Mouse (Mus musculus) G1E-ER4 (cell line): ENCODE data around the gene Luc7l3. TPM values are rescaled to one million over a fixed set of nuclear protein-coding genes. Genes with fewer than 3 reads are reported as not detected.

Experiments used
- GATA1 ChIP-seq: IDR thresholded peaks from one replicate; pipeline ENCODE4 v1.8.0; 2012; ENCODE audit warnings: low read length, inconsistent platforms
- polyA plus RNA-seq: library from polyadenylated mRNA; stranded (reverse); fragments of >175 nt; gene quantifications from 2 replicates; pipeline ENCODE4 v1.2.3, GENCODE M21; 2012

The Luc7l3 gene
- polyA plus RNA-seq, 1 experiment, result 34.4 TPM

DNA sequence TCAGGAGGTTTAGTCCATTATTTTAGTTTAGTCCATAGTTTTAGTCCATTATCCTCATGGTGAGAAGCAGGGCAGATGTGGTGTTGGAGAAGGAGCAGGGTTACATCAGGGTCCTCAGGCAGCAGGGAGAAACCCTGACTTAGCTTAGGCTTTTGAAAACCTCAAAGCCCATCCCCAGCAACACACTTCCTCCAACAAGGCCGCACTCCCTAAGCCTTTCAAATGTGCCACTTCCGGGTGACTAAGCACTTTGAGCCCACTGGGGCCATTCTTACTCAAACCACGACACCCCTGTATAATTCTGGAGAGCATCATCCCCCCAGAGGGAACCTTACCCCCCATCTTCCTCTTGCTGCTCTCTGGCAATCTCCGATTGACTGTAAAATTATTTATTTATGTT, 62.0 kb downstream of the Luc7l3 start:
- no peak for TF ChIP-seq GATA1

DNA sequence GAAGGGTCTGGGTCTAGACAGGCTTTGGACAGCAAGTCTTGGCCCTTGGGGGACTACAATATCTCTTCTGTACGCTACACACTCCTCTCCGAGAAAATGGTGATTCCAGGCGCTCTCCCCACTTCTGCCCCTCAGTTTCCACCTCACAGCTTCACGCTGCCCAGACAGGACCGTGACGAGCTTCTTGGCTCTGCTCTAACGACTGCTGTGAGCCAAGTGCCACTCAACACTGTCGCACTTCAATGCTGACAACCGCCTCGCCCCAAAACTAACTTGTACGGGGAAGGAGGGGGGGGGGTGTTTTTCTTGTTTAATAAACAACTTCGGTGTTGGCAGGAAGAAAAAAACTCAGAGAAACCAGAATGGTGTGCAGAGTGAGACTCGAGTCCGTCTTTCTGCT, 63.8 kb downstream of the Luc7l3 start:
- TF ChIP-seq GATA1, result no peak

DNA sequence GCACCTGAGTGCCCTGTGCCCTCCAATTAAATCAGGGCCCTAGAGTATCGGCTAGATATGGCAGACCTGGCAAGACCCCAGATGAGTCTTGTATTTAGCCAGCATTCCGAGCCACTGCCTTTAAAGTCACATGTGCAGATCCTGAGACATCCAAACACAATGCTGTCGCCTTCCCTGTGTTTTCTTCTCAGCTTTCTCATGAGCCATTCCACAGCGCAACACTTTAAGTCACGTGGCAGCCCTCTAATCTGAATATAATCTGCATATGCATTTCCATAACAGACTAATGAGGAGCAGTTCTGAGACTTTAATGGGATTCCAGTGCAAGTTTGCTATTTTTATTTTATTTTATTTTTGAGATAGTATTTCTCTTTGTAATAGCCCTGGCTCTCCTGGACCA, 66.1 kb downstream of the Luc7l3 start:
- no peak for TF ChIP-seq GATA1

DNA sequence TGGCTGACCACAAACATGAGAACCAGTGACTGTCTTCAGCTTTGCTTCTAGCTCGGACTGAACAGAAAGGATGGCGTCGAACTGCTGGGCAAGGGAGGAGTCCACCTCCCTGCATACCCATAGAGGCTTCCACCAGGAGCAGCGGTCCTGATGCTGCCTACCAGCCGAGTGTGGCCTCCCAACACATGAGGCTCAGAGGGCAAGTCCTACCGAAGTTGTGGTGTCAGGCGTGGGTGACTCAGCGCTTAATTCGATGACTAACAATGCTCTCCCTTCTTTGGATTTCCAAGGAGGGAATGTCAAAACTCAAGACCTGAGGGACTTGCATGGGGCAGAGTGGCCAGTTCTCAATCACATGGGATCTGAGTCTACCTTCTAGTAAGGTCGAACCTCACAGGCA, 68.1 kb downstream of the Luc7l3 start:
- no peak for TF ChIP-seq GATA1

DNA sequence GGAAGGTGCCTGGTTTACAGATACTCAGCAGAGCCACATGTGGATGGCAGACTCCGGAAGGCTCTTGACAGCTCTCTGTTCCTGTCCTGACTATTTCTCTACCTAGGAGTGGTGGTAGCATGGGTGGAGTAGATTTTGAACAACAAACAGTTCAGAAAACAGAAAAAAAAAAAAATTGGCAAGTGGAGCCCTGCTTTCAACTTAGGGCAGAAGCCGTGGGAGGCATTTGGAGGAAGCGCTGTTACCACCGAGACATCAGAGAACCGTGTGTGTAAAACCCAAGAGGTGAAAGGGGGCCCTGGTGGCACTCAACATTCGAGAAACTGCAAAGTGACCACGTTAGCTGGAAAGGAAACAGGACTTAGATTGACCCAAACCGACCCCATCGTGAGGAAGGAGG, 68.6 kb downstream of the Luc7l3 start:
- no peak for TF ChIP-seq GATA1

DNA sequence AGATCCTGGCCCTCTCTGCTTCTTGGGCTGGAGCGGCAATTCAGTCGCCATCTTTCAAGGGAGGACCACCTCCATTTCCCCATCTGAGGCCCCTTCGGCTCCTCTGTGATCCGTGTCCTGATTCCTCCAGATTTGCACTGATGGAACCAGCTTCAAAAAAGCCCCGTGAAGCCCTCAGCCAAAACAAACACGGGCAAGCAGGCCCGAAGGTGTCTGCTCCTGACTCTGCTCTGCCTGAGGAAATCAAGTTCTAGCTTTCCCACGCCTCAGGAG, 75.1 kb downstream of the Luc7l3 start:
- TF ChIP-seq GATA1, result no peak

DNA sequence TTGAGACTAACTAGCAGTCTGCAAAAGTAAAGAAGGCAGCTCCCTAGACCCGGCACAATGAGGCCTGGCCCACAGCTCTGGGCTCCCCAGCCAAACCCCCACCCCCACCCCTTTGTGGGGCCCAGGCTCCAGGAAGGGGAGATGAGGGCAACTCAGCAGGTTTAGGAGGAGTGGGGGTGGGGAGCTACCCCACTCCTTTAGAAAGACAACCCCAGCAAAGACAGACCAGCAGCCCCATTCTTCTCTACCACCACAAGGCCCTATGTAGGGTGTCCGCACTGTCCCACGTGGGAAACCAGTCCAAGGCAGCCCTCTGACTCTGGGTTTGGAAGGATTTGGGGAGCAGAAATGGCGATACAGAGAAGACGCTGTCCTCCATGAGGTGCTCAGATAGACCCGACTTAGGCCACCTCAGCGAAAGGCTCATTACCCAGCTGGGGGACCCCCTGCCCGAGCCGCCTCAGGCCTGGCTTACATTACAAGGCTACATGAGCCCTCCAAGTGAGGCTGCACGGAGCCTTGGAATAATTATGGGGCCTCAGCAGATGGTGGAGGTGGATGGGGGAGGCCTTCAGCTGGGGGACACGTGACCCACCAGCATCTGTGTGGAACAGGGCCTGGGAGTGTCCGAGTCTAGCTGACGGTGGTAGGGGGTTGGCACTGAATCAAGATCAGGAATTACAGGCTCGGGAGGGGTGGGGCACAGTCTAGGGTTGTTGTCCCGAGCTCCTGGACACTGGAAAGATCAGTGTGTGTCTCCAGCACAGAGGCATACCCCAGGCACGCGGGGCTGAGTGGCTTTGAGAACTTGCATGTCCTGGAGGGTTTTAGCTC, 75.6 kb downstream of the Luc7l3 start, which contains the start of gene Wfikkn2:
Gene Wfikkn2 (minus strand): TSS at position 51 of the 834 bp plus-strand sequence.
- no peak for TF ChIP-seq GATA1

DNA sequence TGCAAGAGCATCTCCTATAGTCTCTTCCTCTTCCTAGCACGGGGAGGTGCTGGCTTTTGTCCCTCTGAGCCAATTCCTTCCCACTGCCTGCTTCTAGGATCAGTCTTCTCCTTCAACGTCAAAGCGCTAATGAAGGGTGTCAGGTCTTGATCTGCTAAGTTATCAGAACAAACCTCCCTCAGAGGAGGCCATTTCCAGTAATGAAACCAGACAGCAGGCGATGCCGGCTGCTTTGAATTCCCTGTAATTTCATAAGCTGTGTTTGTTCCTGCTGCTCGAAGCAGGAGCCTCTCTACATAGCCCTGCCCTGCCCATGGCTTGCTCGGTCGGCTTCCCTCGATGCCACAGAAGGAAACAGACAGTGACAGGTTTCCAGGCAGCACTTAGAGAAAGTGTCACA, 77.4 kb downstream of the Luc7l3 start:
- TF ChIP-seq GATA1, result no peak

DNA sequence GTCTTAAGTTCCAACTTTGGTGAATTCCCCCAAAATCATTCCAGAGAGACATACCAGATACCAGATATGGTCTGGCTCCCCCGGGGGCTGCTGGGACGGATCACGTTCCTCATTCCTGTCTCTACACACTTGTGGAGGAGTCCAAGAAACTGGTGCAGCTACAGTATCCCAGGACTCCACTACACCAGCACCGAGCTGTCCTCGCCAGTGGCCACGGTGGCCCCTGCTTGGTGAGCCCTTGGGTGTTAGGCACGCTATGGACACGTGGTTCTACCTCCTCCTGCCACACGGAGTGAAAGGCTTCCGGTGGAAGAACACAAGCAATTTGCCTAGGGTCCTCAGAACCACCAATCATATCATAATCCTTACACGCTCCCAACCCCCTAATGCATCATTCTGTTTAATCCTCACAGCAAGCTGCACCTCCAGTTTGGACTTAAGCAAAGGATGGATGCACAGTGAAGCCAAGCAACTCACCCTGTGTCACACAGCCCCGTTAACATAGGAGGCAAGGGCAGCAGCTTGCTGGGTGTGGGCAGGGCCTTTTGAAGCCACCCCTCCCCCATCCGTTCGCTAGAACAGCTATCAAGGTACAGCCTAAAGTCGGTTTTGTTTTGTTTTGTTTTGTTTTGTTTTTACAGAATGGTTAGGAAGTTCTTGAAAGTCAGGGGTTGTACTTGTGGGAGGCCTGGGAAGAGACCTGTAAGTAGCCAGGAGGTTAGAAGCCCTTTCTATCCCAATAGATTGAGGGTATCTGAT, 78.2 kb downstream of the Luc7l3 start:
- no peak for TF ChIP-seq GATA1

DNA sequence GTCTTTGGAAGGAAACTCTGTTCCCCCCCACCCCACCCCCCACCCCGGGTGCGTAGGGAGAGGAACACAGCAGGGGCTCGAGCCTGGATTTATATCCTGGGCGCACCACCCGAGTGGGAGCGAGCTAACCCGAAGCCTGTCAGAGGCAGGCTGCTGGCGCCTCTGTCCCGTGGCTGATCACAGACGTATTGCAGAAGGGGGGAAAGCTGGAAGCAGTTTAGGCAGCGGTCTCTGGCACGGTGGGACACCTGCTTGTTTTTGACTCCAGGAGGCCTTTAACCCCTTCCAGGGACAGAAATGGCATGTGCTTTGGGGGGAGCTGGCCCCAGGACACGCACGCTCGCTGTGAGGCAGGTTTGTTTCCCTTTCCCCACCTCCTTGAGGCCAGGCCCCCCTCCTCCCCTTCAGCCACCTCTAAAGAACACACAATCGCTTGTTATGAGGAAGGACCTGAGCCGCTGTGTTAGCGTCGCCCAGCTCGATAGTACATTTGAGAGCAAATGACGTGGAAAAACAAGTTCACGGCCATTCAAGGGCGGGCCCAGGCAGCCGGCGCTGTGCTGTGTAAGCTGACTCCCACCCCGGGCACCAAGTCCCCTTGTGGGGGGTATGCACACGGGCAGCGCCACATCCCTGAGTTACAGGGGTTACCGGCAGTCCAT, 78.9 kb downstream of the Luc7l3 start:
- no peak for TF ChIP-seq GATA1

DNA sequence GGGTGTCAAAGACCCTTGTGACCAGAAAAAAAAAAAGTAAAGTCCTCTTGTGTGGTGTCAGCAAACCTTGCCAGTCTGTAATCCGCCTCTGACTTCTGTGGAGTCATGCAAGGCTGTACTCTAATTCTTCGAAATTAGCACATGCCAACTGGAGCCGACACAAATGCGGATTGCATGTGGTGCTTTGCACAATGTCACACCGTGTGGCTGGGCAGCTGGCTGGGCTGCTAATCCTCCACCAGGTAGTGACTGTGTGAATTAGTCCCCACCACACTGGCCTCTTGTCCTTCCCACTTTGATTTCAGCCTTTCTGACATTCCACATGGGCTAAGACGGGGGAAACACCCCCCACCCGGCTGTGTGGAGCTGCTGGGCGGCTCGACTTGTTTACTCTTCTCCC, 82.1 kb downstream of the Luc7l3 start:
- no peak for TF ChIP-seq GATA1

DNA sequence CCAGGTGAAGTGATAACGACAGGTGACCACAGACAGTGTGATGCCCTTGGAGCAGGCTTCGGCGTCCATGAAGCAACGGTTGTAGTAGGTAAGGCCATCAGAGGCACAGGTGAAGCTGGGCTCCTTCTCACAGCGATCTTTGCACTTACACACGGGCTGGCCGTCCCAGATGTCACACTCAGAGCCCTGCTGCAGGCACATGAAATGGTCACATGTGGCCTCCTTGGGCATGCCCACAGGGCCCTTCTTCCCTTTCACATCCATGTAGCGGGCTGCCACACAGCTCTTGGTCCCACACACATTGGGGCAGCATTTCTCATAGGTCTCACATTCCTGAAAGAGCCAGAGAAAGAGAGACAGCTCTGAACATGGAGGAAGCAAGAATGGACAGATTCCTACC, 83.0 kb downstream of the Luc7l3 start:
- no peak for TF ChIP-seq GATA1

Other genes with a start within 250 kb of the Luc7l3 start
- 8.0 and 13.1 TPM in 2 replicates for gene Tob1, start 110.5 kb downstream of the Luc7l3 start, polyA plus RNA-seq
- gene Wfikkn2, start 76.0 kb downstream of the Luc7l3 start, polyA plus RNA-seq, result 0.02 TPM in 1 of 2 replicates, not detected in the other
- not detected in 2 replicates for gene Gm21885, start 40.1 kb downstream of the Luc7l3 start, polyA plus RNA-seq
- 78.2 and 81.2 TPM in 2 replicates for gene Ankrd40, start 6.0 kb upstream of the Luc7l3 start, polyA plus RNA-seq
- gene Abcc3, start 71.0 kb upstream of the Luc7l3 start, polyA plus RNA-seq, result not detected in 2 replicates
- not detected in 2 replicates for gene Cacna1g, start 152.2 kb upstream of the Luc7l3 start, polyA plus RNA-seq
- gene Spata20, start 164.2 kb upstream of the Luc7l3 start, polyA plus RNA-seq, result not detected in 2 replicates
- gene Epn3, start 178.0 kb upstream of the Luc7l3 start, polyA plus RNA-seq, result not detected in 2 replicates
- gene Mycbpap, start 199.8 kb upstream of the Luc7l3 start, polyA plus RNA-seq, result not detected in 2 replicates
- gene Rsad1, start 227.3 kb upstream of the Luc7l3 start, polyA plus RNA-seq, result 7.4 and 9.0 TPM in 2 replicates
- not detected in 2 replicates for gene Chad, start 243.1 kb upstream of the Luc7l3 start, polyA plus RNA-seq